Mouse (Mus musculus) kidney, postnatal 0 days (tissue): ENCODE results near the gene Gdf7. TPM values are rescaled to one million over a fixed set of nuclear protein-coding genes. Genes with fewer than 3 reads are reported as not detected.
A peak's percentile ranks its signal among the peaks of the same experiment; 100 is the strongest.

Experiments used
- ATAC-seq: fragments of 200-750 bp; cut with Nextera tagmentation; replicated peaks from 2 replicates; pipeline ENCODE4 v1.8.0; 2017; ENCODE audit warnings: low read depth, moderate number of reproducible peaks, moderate TSS enrichment, moderate library complexity; ENCODE audit not compliant: low FRiP score
- DNase-seq: peaks from one replicate; pipeline ENCODE4 v3.0.0-alpha.2; 2016; ENCODE audit warnings: low spot score
- H3K27ac ChIP-seq: fragments of 300-500 bp; sonication (generic); 2 replicates; pipeline ENCODE4 v1.5.1; 2014; ENCODE audit warnings: mild to moderate bottlenecking
- H3K27me3 ChIP-seq: fragments of 300-500 bp; sonication (generic); 2 replicates; pipeline ENCODE4 v1.6.1; 2014; ENCODE audit warnings: low read length, mixed read lengths; ENCODE audit not compliant: insufficient read depth
- H3K36me3 ChIP-seq: fragments of 300-500 bp; sonication (generic); 2 replicates; pipeline ENCODE4 v1.6.1; 2014; ENCODE audit warnings: low read length, mixed read lengths; ENCODE audit not compliant: insufficient read depth
- H3K4me1 ChIP-seq: fragments of 300-500 bp; sonication (generic); replicated peaks from 2 replicates; pipeline ENCODE4 v1.6.1; 2014; ENCODE audit warnings: antibody characterized with exemption, low read length, mixed read lengths; ENCODE audit not compliant: insufficient read depth
- H3K4me2 ChIP-seq: fragments of 300-500 bp; sonication (generic); 2 replicates; pipeline ENCODE4 v1.6.1; 2014; ENCODE audit warnings: mild to moderate bottlenecking, low read length, moderate library complexity, mixed read lengths
- H3K4me3 ChIP-seq: fragments of 300-500 bp; sonication (generic); replicated peaks from 2 replicates; pipeline ENCODE4 v1.5.1; 2014; ENCODE audit warnings: low read depth, low read length
- H3K9ac ChIP-seq: fragments of 300-500 bp; sonication (generic); 2 replicates; pipeline ENCODE4 v1.6.1; 2014; ENCODE audit warnings: low read depth, low read length
- H3K9me3 ChIP-seq: fragments of 300-500 bp; sonication (generic); replicated peaks from 2 replicates; pipeline ENCODE4 v1.6.1; 2016; ENCODE audit warnings: low read length, inconsistent platforms, mixed read lengths
- CTCF ChIP-seq: IDR thresholded peaks from 2 replicates; pipeline ENCODE4 v1.5.1; 2016; ENCODE audit warnings: antibody characterized with exemption, low read depth, mild to moderate bottlenecking, moderate library complexity
- WGBS: fragments of 180-500 bp; shearing (Covaris S2); extraction: QIAGEN DNeasy Blood & Tissue Kit; methylation state at CpG from one replicate; pipeline ENCODE4 v1.1.7; 2014; 5-methylcytosine and 5-hydroxymethylcytosine counted together
- polyA plus RNA-seq: library from polyadenylated mRNA; unstranded; fragments of >200 nt; fragmentation: Nextera tagmentation; extraction: Ambion mirVana; gene quantifications from 2 replicates; pipeline ENCODE4 v1.2.1, GENCODE M21; 2015

The Gdf7 gene
- polyA plus RNA-seq, 1 experiment from 2014 or later: 3.1 TPM

GRCm38 (mm10) chr12:8297586-8298214 lies 4.1 kb downstream of the Gdf7 start:
- Histone ChIP-seq H3K4me2 (peak overlapping the region; percentile 69), H3K4me3 (peak overlapping the region; percentile 36), H3K36me3 (no peaks in the 10 kb centered on the region), H3K9me3 (no peaks in the 10 kb centered on the region), H3K27ac (no peak overlapping the region), H3K9ac (peak overlapping the region; percentile 40; the same call in 1 of the 2 replicates), H3K4me1 (peaks cover 20% of the 10 kb centered on the region), H3K27me3 (peaks cover 66% of the 10 kb centered on the region)
- DNase-seq: no peak
- ATAC-seq: no peak
- no peak for TF ChIP-seq CTCF
- WGBS: 7% methylated on average over 34 of the region's 34 CpGs

- Histone ChIP-seq H3K27me3 (peaks cover 51% of the 10 kb centered on the region), H3K4me3 (no peak overlapping the region), H3K27ac (no peak overlapping the region), H3K9me3 (no peaks in the 10 kb centered on the region), H3K36me3 (no peaks in the 10 kb centered on the region), H3K4me2 (no peak overlapping the region), H3K4me1 (peaks cover 10% of the 10 kb centered on the region; the same call in 1 of the 2 replicates), H3K9ac (no peak overlapping the region)
- no peak for TF ChIP-seq CTCF
- 89% methylated on average over 2 of the region's 2 CpGs for WGBS
- no peak for DNase-seq
- no peak for ATAC-seq
Observed at GRCm38 (mm10) chr12:8296154-8296553, 5.6 kb downstream of the Gdf7 start.

- peak; percentile 64 for DNase-seq
- no peak; the same call in 1 of the 2 replicates for ATAC-seq
Observed at GRCm38 (mm10) chr12:8295307-8295913, 6.3 kb downstream of the Gdf7 start.

GRCm38 (mm10) chr12:8291157-8291853 lies 10.4 kb downstream of the Gdf7 start:
- no peak overlapping the region for H3K4me3 ChIP-seq
- 68% methylated on average over 15 of the region's 15 CpGs for WGBS
- H3K27me3 ChIP-seq: peaks cover 4% of the 10 kb centered on the region; the same call in 1 of the 2 replicates
- H3K9me3 ChIP-seq: no peaks in the 10 kb centered on the region
- ATAC-seq: no peak
- no peak overlapping the region for H3K9ac ChIP-seq
- H3K27ac ChIP-seq: no peak overlapping the region
- DNase-seq: no peak
- TF ChIP-seq CTCF: no peak
- no peaks in the 10 kb centered on the region for H3K4me1 ChIP-seq
- no peaks in the 10 kb centered on the region for H3K36me3 ChIP-seq
- no peak overlapping the region for H3K4me2 ChIP-seq

More at GRCm38 (mm10) chr12:8295307-8295913, 6.3 kb downstream of the Gdf7 start:
- Histone ChIP-seq H3K4me2 (no peak overlapping the region), H3K4me1 (peaks cover 10% of the 10 kb centered on the region; the same call in 1 of the 2 replicates), H3K36me3 (no peaks in the 10 kb centered on the region), H3K27me3 (peaks cover 43% of the 10 kb centered on the region), H3K27ac (no peak overlapping the region), H3K9me3 (no peaks in the 10 kb centered on the region), H3K9ac (no peak overlapping the region), H3K4me3 (no peak overlapping the region)
- 35% methylated on average over 6 of the region's 6 CpGs for WGBS
- no peak for TF ChIP-seq CTCF

GRCm38 (mm10) chr12:8289499-8289898 lies 12.3 kb downstream of the Gdf7 start:
- TF ChIP-seq CTCF: no peak
- Histone ChIP-seq H3K4me1 (no peaks in the 10 kb centered on the region), H3K4me2 (no peak overlapping the region), H3K27me3 (no peaks in the 10 kb centered on the region; the same call in 1 of the 2 replicates), H3K9me3 (no peaks in the 10 kb centered on the region), H3K36me3 (no peaks in the 10 kb centered on the region), H3K4me3 (no peak overlapping the region), H3K9ac (no peak overlapping the region), H3K27ac (no peak overlapping the region)
- 89% methylated on average over 8 of the region's 8 CpGs for WGBS
- ATAC-seq (no peak), DNase-seq (no peak)

- no peak overlapping the region for H3K9ac ChIP-seq
- DNase-seq (no peak), ATAC-seq (no peak)
- H3K27me3 ChIP-seq: no peaks in the 10 kb centered on the region
- no peaks in the 10 kb centered on the region for H3K9me3 ChIP-seq
- H3K4me2 ChIP-seq: no peak overlapping the region
- H3K36me3 ChIP-seq: no peaks in the 10 kb centered on the region
- no peak for TF ChIP-seq CTCF
- no peak overlapping the region for H3K4me3 ChIP-seq
- 87% methylated on average over 6 of the region's 6 CpGs for WGBS
- H3K27ac ChIP-seq: no peak overlapping the region
- no peaks in the 10 kb centered on the region for H3K4me1 ChIP-seq
Observed at GRCm38 (mm10) chr12:8289099-8289498, 12.7 kb downstream of the Gdf7 start.
